Mouse (Mus musculus): ENCODE measurements around the gene Mavs. TPM values are rescaled to one million over a fixed set of nuclear protein-coding genes. Genes with fewer than 3 reads are reported as not detected.

Mavs gene
- polyA plus RNA-seq, 1 experiment, result 23.1 TPM

- TF ChIP-seq CTCF (IDR thresholded peaks at IDR 0.05; ENCODE audit: borderline replicate concordance, insufficient read depth, low read length) (no peak), POLR2A (IDR thresholded peaks at IDR 0.05; ENCODE audit: low read depth, low read length) (no peak)
- Histone ChIP-seq H3K4me3 (ENCODE audit: insufficient read depth, low read length) (no peak overlapping the region), H3K4me1 (ENCODE audit: control insufficient read depth, insufficient read depth, low read length) (no peaks in the 10 kb centered on the region), H3K27ac (ENCODE audit: insufficient read depth, low read length) (no peak overlapping the region)
Measured at GRCm38 (mm10) chr2:131286276-131286675, 52.4 kb downstream of the Mavs start.

- Histone ChIP-seq H3K4me3 (ENCODE audit: insufficient read depth, low read length) (no peak overlapping the region), H3K4me1 (ENCODE audit: control insufficient read depth, insufficient read depth, low read length) (no peaks in the 10 kb centered on the region), H3K27ac (ENCODE audit: insufficient read depth, low read length) (no peak overlapping the region)
- TF ChIP-seq POLR2A (IDR thresholded peaks at IDR 0.05; ENCODE audit: low read depth, low read length), result no peak
- no peak for TF ChIP-seq CTCF (IDR thresholded peaks at IDR 0.05; ENCODE audit: borderline replicate concordance, insufficient read depth, low read length)
Measured at GRCm38 (mm10) chr2:131290669-131291068, 56.8 kb downstream of the Mavs start.

- Histone ChIP-seq H3K4me3 (ENCODE audit: insufficient read depth, low read length) (no peak overlapping the region), H3K27ac (ENCODE audit: insufficient read depth, low read length) (no peak overlapping the region), H3K4me1 (ENCODE audit: control insufficient read depth, insufficient read depth, low read length) (no peaks in the 10 kb centered on the region)
- TF ChIP-seq POLR2A (IDR thresholded peaks at IDR 0.05; ENCODE audit: low read depth, low read length), result no peak
- no peak for TF ChIP-seq CTCF (IDR thresholded peaks at IDR 0.05; ENCODE audit: borderline replicate concordance, insufficient read depth, low read length)
Measured at GRCm38 (mm10) chr2:131296746-131297261, 62.9 kb downstream of the Mavs start.

Other genes starting within 250 kb of the Mavs start
- 3.8 and 9.4 TPM in 2 replicates for gene Gfra4, start 191.0 kb upstream of the Mavs start, polyA plus RNA-seq (2011; ENCODE audit: insufficient read length, low read depth, missing spikeins)
- 15.6 and 23.3 TPM in 2 replicates for gene Adam33, start 170.2 kb upstream of the Mavs start, polyA plus RNA-seq (2011; ENCODE audit: insufficient read length, low read depth, missing spikeins)
- gene Siglec1, start 147.3 kb upstream of the Mavs start, polyA plus RNA-seq (2011; ENCODE audit: insufficient read length, low read depth, missing spikeins), result 0.12 and 0.70 TPM in 2 replicates
- 7.3 and 8.6 TPM in 2 replicates for gene Hspa12b, start 106.8 kb upstream of the Mavs start, polyA plus RNA-seq (2011; ENCODE audit: insufficient read length, low read depth, missing spikeins)
- gene Gm11037, start 100.6 kb upstream of the Mavs start, polyA plus RNA-seq (2011; ENCODE audit: insufficient read length, low read depth, missing spikeins), result not detected in 2 replicates
- 29.0 and 34.0 TPM in 2 replicates for gene 1700037H04Rik, start 74.0 kb upstream of the Mavs start, polyA plus RNA-seq (2011; ENCODE audit: insufficient read length, low read depth, missing spikeins)
- 52.2 and 55.0 TPM in 2 replicates for gene Cenpb, start 54.0 kb upstream of the Mavs start, polyA plus RNA-seq (2011; ENCODE audit: insufficient read length, low read depth, missing spikeins)
- 19.4 and 33.1 TPM in 2 replicates for gene Cdc25b, start 47.1 kb upstream of the Mavs start, polyA plus RNA-seq (2011; ENCODE audit: insufficient read length, low read depth, missing spikeins)
- 4.4 and 10.8 TPM in 2 replicates for gene Spef1, start 46.8 kb upstream of the Mavs start, polyA plus RNA-seq (2011; ENCODE audit: insufficient read length, low read depth, missing spikeins)
- gene Ap5s1, start 27.0 kb upstream of the Mavs start, polyA plus RNA-seq (2011; ENCODE audit: insufficient read length, low read depth, missing spikeins), result 13.0 and 13.8 TPM in 2 replicates
- 65.3 and 65.4 TPM in 2 replicates for gene Pank2, start 28.4 kb downstream of the Mavs start, polyA plus RNA-seq (2011; ENCODE audit: insufficient read length, low read depth, missing spikeins)
- gene Rnf24, start 118.8 kb downstream of the Mavs start, polyA plus RNA-seq (2011; ENCODE audit: insufficient read length, low read depth, missing spikeins), result 21.6 and 25.9 TPM in 2 replicates